Mouse (Mus musculus) liver, embryonic 14.5 days (tissue): ENCODE measurements at regions not wholly inside any gene's neighbourhood (a gene's known extent, or its start where the extent isn't known, plus 50 kb on each side); places are given as distances from the start of the nearest gene placed in this dataset.

Source experiments
- CTCF ChIP-seq: IDR thresholded peaks from 2 replicates; pipeline ENCODE4 v1.5.1; 2016; ENCODE audit warnings: antibody characterized with exemption, low read depth, control low read depth
- EP300 ChIP-seq: IDR thresholded peaks from 2 replicates; pipeline ENCODE4 v1.6.1; 2016; ENCODE audit warnings: antibody characterized with exemption, low read depth

GRCm38 (mm10) chr17:51258316-51258715 lies 79.2 kb upstream of the Tbc1d5 start:
- no peak for TF ChIP-seq CTCF
- TF ChIP-seq EP300: no peak
